Mouse (Mus musculus): ENCODE measurements around the gene Tas2r140. TPM values are rescaled to one million over a fixed set of nuclear protein-coding genes. Genes with fewer than 3 reads are reported as not detected.

Gene Tas2r140
- not detected for total RNA-seq (2021)
- long read RNA-seq, experiment 1: 0 reads
- long read RNA-seq, experiment 2: 0 reads

DNA sequence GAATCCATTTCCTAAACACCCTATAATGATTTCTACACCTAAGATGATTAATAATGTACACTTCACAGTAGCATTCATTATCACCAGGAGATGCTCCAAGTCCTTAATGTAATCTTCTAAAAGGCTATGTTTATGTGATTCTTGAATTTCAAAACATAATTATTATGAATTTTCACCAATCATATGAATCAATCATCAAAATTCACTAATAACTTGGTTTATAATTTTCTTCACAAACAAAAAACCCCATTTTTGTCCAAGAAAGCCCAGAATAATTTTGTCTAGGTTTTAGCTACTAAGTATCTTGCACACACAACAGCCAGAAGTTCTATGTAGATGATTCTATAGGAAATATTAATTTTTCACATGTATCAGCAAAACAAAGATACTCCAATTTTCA, at the start of gene Tas2r140:
TSS of gene Tas2r140 (minus strand) at position 101 of the 400 bp plus-strand sequence.
- no peak for DNase-seq (ENCODE audit: low spot score in 2 of 2)

DNA sequence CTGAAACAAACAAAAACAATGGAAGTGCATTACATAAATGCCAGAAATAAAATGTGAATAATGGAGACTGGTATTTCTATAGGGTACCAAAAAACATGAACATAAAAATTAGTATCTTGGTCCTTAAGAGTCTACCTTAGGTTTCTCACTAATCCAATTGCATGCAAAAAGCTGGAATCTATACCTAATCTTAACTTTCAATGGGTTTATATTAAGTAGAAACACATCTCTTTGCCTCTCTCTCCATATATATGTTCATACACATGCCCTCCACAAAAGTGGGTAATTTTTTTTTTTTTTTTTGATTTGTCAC, 48.9 kb upstream of the Tas2r140 start, which contains the start of gene Smim10l1:
TSS of gene Smim10l1 (plus strand) at position 301 of the 313 bp plus-strand sequence.
- no peak for DNase-seq (ENCODE audit: low spot score in 2 of 2)

GRCm38 (mm10) chr6:133102430-133102829, 46.8 kb upstream of the Tas2r140 start:
- no peak for DNase-seq (ENCODE audit: low spot score in 2 of 2)

DNA sequence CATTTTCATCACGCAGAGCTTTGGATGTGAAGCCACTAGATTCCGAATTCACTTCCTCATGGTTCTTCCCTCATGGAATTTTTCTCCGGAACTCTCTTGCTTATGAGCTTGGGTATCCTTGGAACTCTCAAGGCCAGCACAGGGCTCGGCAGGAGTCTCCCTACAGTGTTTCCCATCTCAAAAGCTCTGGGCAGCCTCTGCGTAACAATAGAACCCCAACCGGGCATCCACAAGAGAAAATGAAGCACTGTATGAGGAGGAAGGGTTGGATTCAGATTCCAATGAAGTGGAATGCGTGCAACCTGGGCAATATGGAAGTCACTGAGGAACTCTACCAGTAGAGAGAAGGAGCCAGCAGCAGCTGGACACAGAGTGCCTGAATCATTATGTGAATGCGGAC, 36.6 kb upstream of the Tas2r140 start:
- DNase-seq (ENCODE audit: low spot score in 2 of 2): no peak

DNA sequence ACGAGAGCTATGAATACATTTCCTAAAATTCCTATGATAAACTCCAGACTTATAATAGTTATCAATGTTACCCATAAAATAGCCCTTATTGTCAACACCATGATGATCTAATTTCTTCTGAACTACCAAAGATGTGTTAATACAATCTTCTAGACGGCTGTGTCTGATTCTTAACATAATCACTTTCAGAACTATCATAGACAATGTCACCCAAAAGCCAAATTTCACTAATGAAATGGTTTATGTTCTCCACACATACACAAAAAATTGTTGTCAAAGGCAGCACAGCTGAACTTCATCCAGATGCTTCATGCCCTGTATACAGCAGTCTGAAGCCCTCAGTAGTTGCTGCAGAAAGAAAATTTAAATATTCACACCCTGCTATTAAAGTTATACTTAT, 18.6 kb downstream of the Tas2r140 start, which contains the start of gene Tas2r103:
TSS of gene Tas2r103 (minus strand) at position 101 of the 400 bp plus-strand sequence.
- no peak for DNase-seq (ENCODE audit: low spot score in 2 of 2)

Other genes with a start within 250 kb of the Tas2r140 start
- not detected for gene Tas2r123, start 208.7 kb downstream of the Tas2r140 start, total RNA-seq (2021)
- gene Tas2r116, start 200.4 kb downstream of the Tas2r140 start, total RNA-seq (2021): not detected
- not detected for gene Tas2r110, start 187.8 kb downstream of the Tas2r140 start, total RNA-seq (2021)
- gene Tas2r113, start 162.8 kb downstream of the Tas2r140 start, total RNA-seq (2021): not detected
- not detected for gene Tas2r125, start 146.2 kb downstream of the Tas2r140 start, total RNA-seq (2021)
- not detected for gene Tas2r129, start 104.7 kb downstream of the Tas2r140 start, total RNA-seq (2021)
- gene Tas2r131, start 97.9 kb downstream of the Tas2r140 start, total RNA-seq (2021): not detected
- not detected for gene Tas2r109, start 74.9 kb downstream of the Tas2r140 start, total RNA-seq (2021)
- gene Tas2r103, start 18.7 kb downstream of the Tas2r140 start, total RNA-seq (2021): not detected
- gene Smim10l1, start 49.1 kb upstream of the Tas2r140 start, total RNA-seq (2021): 100 to 1,000 TPM; 118 to 123 TPM
- gene 5530400C23Rik, start 236.4 kb upstream of the Tas2r140 start, total RNA-seq (2021): not detected